Mouse (Mus musculus): Measurements from ENCODE around the gene Lig3.
"Not testable (repeated sequence)": the region's sequence is repeated elsewhere in the genome, so short reads cannot be mapped to it uniquely, and the experiment has no call there.

Gene Lig3

DNA sequence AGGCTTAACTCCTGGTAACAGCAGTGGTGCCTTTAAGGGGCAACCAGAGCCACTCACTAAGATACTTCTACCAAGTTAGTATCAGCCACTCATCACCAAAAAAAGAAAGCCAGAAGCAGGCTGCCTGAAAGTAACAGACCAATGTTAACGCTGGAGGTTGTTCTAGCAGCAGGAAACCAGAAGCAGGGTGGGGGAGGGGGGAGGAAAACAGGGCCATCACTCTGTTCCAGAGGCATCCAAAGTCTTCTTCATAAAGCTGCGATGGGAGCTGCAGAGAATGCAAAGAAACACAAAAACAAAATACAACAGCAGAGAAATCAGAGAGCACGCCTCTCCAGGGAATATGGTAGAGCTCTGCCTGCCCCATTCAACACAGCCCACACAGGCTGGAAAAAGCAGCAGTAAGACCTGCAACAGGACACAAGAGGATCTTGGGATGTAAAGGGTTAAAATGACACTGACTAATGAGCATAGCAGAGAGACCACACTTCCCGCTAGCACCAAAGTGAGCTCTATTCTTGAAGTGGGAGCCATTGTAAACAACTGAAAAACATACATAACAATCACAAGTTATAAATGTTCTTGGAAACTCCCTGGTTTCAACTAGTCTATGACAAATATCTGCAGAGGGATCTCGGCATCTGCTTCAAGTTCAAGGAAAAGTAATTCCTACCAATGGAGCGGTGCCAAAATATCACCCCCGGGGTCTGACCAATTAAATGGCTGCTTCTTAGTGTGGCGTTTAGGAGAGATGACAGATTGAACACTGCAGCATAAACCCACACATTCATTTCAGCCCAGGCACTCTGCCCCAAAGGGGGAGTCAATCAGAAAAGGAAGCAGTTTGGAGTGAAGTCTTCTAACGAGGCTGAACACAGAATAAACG lies 50.3 kb downstream of the Lig3 start:
- no peak for DNase-seq (ENCODE audit: low read depth, low spot score)

DNA sequence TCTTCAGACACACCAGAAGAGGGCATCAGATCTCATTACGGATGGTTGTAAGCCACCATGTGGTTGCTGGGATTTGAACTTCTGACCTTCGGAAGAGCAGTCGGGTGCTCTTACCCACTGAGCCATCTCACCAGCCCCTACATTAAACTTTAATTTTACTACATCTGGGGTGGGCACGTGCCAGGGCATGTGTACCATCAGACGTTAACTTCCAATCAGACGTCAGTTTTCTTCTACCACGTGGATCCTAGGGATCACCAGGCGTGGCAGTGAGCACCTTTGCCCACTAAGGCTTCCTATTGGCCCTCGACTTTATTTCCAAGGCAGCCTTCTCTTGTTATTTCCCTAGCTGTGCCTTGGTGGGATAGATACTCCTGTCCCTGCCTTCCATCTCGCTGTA lies 51.5 kb downstream of the Lig3 start:
- DNase-seq (ENCODE audit: low read depth, low spot score) = not testable (repeated sequence)

DNA sequence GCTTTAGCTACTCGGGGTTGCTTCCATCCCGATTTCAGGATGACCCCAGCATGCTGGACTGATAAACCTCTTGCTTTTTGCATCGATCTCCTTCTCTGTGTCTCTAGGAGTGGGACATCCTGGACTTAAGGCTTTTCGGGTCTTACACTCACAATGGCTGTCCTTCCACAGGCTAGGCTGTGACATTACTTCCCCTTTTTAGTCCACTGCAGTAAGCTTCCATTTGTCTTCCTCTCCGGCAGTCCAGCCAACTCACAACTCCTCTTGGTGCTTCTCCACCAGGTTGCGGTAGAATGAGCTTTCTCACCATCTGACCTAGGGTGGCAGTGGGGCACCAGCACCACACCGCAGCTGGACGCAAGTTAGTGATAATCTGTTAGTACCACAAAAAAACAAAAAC lies 53.0 kb downstream of the Lig3 start:
- no peak for DNase-seq (ENCODE audit: low read depth, low spot score)

DNA sequence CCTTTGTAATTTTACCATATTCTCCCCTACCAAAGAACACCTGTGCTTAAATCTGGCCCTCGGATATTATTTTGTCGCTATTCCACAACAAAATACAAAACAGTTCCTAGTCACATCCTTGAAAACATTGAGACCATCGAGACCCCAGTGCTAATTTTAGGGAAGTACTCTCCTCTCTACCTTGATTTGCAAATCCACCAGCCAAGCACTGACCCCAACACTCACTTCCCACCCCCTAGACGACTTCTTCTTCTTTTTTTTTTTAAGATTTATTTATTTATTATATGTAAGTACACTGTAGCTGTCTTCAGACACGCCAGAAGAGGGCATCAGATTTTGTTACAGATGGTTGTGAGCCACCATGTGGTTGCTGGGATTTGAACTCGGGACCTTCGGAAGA lies 53.5 kb downstream of the Lig3 start:
- not testable (repeated sequence) for DNase-seq (ENCODE audit: low read depth, low spot score)

DNA sequence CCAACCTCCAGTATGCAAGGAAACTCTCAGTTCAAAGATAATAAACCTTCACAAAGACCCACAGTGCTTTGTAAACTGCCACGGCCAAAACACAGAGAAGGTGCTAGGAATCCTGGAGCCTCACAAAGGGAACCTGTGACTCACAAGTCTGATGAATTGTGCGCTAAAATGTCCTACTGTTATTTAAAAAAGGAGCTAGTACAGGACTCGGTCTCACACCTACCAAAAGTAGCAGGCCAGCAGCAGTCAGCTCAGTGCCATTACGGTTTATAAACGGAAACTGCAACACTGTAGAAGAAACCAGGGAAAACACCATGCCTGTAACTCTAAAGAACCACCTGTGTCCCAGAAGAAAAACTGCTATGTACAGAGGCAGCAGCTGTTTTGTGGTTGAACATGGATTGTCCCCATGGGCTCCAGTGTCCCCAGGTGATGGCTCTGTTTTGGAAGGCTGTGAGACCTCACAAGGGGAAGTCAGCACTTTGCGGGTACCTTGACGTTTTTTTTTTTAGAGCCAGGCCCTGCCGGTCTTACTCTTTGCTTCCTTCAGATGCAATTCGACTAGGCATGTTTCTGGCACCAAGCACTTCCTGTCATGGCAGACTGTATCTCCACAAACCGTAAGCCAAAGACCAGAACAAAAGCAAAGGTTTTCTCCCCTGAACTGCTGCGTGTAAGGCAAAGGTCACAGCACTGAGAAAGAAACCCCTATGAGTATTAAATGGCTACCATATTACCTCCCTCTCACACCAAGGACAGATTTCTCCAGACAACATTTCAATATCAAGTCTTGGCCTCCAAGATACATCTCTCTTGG lies 54.9 kb downstream of the Lig3 start:
- no peak for DNase-seq (ENCODE audit: low read depth, low spot score)

DNA sequence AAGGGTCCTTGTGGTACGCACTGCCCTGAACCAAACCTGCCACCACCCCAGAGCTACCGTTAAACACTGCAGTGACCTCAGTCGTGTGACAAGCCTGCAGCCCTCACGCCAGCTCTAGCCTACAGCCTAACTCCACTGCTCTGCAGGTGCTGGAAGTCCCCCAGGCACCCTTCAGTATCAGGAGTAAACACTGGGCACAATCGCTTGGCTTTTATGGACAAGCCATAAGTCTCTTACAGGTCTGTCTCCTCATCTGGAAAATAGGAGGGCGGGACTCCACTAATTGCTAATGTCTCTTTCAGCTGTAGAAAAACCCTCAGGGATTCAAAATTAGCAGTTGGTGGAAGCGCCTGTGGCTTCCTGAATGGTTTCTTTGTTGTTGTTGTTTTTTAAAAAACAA lies 56.3 kb downstream of the Lig3 start:
- DNase-seq (ENCODE audit: low read depth, low spot score) = no peak

DNA sequence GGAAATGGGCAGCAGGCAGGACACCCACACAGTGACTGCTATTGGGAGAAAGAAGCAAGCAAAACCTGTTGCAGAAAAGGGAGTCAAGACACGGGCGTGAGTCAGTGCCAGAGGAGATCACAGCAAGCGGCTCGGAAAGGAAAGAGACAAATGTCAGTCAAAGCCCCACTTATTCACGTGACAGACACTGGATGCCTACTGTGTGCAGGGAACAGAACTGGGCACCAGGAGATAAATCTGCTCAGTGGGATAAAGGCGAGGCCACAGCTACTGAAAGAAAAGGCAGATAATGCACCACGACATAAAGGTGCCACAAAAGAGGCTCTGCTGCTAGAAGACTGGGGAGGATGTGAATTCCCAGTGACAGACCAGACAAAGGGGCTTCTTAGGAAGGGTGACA lies 56.9 kb downstream of the Lig3 start:
- DNase-seq (ENCODE audit: low read depth, low spot score) = no peak

DNA sequence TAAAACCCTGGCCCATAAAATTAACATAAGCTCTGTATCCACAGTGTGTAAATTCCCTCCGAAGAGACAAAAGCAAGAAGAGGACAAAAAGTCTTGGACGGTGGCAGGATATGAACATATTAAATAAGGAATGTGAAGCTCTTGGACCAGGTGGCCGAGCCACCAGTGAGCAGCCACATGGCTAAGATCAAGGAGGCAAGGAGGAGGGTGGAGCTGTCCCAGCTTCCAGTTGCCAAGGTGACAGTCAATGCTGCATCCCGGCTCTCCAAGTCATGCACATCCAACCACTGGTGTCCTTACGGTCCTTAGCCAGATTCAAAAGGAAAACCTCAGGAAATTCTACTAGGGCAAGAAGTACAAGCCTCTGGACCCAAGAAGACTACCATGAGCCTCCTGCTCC lies 57.6 kb downstream of the Lig3 start:
- DNase-seq (ENCODE audit: low read depth, low spot score) = no peak

DNA sequence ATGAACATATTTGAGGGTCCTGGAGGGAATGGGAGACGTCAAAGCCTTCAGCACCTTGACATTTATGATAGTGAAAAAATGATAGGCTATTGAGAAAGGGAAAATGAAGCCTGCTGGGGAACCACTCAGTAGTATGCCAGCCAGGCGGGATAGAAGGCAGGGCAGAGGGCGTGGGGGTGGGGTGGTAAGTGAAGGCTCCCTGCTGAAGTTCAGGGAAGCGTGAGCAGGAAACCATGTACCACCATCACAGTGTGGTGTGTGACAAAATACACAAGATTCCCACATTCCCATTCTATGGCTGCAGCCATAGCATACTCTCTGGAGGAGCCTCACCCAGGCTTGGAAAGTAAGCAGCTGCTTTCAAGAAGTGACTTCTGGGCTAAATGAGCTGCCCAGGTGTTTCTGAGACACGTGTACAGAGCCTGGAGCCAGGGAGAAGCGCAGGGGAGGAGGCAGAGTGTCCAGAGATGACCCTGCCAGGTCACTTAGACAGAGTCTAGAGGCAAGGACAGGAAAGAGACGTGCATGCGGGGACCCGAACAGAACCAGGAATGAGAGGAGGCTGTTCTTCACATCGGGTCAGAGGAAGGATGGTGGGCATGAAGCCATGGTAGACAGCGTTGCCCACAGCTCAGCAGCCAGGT lies 64.0 kb downstream of the Lig3 start:
- no peak for DNase-seq (ENCODE audit: low read depth, low spot score)

DNA sequence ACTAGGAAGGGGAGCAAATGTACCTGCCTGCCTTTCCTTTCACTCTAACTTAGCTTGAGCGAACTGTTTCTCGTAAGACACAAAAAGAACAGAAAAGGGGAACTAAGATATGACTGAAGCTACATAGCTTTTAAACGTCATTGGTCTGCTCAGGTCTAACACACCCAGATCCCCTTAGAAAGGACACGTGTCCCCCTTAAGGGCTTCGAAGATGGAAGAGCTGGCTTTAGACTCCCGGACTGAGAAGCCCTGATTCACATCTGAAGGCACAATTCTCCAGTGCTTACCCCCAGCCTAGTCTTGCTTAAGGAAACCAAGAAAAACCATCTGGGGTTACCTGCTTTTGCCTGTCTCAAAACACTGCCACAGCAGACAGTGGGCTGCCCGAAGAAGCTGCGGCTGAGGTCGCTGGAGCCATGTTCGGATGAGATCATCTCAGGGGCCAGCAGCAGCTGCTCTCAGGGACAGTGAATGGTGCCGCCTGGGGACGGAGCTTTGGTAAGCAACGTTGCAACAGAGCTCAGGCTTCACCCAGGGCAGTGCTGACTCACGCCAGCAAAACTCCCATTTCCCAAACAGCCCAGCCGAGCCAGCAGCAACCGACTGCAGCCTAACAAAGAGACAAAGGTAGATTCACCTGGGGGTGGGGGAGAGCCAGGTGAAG lies 64.6 kb downstream of the Lig3 start:
- no peak for DNase-seq (ENCODE audit: low read depth, low spot score)

DNA sequence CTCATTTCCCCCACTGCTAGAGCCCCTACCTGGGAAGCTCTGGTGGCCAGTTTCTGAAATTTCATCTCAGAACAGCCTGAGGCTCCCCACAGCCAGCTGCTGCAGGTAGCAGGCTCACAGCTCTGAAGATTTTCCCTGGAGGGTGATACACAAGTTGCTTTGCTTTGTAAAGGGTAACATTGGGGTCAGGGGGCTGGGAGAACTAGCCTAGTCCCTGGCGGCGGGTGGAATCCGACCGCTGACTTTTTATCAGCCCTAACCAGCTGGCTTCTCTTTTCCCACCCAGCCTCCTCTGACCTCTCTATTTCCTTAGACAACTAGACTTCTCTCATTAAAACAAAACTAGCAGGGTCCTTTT lies 65.2 kb downstream of the Lig3 start:
- no peak for DNase-seq (ENCODE audit: low read depth, low spot score)

DNA sequence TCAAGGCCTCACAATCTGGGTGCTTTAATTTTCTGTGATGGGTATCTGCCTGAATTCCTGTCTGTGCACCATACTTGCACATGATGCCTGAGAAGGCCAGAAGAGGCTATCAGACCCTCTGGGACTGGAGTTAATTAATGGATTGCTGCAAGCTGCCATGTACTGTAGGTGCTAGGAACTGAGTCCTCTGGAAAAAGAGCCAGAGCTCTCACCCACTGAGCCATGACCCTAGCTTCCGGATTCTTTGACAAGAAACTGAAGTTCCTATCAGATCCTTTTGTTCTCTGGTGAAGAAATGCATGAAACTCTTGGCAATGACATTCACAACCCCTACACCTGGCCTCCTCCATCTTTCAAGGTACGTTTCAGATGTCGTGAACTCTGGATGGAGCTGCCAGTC lies 66.0 kb downstream of the Lig3 start:
- no peak for DNase-seq (ENCODE audit: low read depth, low spot score)

DNA sequence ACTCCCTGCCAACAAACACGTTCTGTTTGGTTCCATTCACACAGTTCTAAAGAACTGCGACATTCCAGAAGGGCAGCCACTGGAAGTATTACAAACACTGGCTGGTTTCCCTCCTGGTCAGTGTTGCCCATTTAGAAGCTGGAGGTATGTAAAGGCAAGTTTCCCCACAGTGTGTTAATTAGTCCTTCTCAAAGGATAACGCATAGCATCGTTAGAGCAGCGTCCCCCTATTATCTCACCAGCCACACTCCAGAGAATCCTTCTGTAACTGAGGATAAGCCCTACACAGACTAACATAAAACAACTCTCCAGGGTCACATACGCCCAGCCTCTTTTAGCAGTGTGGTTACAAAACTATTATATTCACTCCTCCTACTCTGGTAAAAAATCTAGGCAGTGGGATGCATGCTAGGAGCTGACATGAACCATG lies 66.7 kb downstream of the Lig3 start:
- DNase-seq (ENCODE audit: low read depth, low spot score) = no peak

DNA sequence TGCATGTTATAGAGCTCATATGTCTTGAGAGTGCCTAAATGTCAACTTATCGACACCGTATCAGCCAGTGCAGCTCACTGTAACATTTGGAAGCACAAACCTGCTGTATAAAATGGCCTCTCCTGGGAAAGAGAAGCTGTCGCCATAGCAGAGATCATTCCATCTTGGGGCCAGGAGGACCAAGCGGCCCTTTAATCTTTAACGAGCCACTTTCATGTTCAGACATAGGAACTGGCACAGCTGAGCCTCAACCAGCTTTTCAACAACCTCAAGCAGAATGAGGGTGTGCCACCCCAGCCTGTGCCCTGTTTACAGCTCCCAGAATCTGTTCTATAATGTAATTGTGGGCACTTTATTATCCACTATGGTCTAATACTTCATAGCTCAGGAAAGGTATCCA lies 69.4 kb downstream of the Lig3 start:
- DNase-seq (ENCODE audit: low read depth, low spot score) = no peak

DNA sequence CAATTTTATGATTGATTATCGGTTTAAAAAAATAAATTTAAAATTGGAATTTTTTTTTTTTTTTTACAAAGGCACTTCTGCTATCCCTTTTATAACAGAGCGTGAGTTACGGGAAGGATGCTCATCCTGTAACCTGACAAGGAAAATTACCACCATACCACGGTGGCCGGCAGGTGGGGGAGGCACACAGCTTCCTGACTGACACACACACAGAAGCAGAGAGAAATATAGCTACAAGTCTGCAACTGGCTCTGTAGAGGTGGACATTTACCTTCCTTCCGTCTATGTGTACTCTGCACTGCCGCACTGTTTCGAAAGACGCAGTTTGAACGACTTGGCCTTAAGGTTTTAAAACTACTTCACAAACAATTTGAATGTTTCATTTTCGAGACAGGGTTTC lies 71.2 kb downstream of the Lig3 start:
- DNase-seq (ENCODE audit: low read depth, low spot score) = no peak

DNA sequence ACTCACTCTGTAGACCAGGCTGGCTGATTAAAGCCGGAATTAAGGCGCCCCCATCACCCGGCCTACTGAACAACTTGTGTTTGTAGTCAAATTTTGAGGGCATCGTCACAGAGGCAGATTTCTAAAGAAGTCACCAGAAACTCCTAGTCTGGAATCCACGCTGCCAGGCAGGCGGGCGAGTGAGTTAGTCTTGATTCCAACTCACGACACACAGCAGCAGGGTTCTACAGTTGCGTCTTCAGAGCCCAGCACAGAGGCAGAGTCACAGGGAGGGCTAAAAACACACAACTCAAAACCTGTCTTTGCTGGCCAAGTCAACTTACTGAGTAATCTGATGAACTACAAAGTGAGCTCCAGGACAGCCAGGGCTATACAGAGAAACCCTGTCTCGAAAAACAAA lies 71.6 kb downstream of the Lig3 start:
- DNase-seq (ENCODE audit: low read depth, low spot score) = no peak

DNA sequence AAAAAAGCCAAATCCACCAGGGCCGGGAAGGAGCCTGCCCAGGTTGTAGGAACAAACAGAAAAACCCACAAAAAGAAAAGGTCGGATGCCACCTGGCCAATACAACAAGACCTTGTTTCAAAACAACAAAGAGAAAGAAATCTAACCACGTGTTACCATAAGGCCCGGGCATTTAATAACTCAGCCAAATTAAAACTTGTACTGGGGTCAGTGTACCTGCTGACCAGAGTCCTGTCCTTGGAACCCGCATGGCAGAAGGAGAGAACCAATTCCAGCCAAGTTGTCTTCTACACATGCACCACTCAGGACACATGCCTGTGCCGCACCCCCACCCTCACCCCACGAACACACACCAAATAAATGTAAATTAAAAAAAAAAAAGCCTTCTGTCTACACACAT lies 72.0 kb downstream of the Lig3 start:
- DNase-seq (ENCODE audit: low read depth, low spot score) = no peak
